Mouse (Mus musculus): ENCODE results near the gene Adam1b. TPM values are rescaled to one million over a fixed set of nuclear protein-coding genes. Genes with fewer than 3 reads are reported as not detected.
A peak's percentile ranks its signal among the peaks of the same experiment; 100 is the strongest.

Gene Adam1b
- polyA plus RNA-seq, 1 experiment from 2014 or later, result 0.08 TPM

DNA sequence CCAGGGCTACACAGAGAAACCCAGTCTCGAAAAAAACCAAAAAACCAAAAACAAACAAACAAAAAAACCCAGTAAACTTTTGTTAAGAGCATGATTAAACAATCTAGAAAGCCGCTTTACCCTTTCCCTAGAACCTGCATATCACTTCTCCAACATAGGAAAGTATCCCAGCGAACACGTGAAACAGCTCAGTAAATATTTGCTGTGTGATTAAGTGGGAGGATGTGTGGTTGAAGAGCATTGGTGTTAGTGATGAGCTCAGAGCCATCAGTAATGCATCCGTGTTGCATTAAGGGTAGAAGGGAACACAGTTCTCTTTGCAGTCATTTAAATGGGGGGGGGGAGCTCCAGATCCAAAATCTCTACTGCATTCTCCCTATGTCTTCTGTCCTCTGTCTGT, 18.4 kb downstream of the Adam1b start:
- H3K9me3 ChIP-seq, result no peaks in the 10 kb centered on the region
- H3K4me1 ChIP-seq, result no peaks in the 10 kb centered on the region
- WGBS, result 85% methylated on average over 5 of the region's 5 CpGs
- no peak overlapping the region for H3K4me2 ChIP-seq
- H3K27me3 ChIP-seq, result no peaks in the 10 kb centered on the region
- no peaks in the 10 kb centered on the region for H3K36me3 ChIP-seq
- no peak overlapping the region for H3K4me3 ChIP-seq
- H3K9ac ChIP-seq, result no peak overlapping the region
- ATAC-seq (ENCODE audit: insufficient number of reproducible peaks, low FRiP score, low TSS enrichment, low read depth), result no peak
- H3K27ac ChIP-seq, result no peak overlapping the region

DNA sequence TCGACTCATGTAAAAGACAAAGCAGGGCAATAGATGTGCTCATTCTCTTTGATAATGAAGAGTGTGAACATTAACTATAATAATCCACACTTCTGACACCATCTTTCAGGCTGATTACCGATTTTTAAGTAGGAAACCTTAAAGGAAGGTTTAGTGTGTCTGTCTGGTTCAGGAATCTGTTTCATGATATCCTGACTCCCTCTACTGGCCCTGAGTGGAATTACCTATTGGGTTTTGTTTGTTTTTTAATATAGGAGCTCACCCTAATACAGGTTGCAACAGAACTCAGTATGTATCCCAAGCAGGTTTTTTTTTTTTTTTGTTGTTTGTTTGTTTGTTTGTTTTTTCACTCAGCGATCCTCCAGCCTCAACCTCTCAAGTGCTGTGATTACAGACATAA, 25.6 kb downstream of the Adam1b start:
- ATAC-seq (ENCODE audit: insufficient number of reproducible peaks, low FRiP score, low TSS enrichment, low read depth), result no peak
- Histone ChIP-seq H3K4me2 (no peak overlapping the region), H3K9me3 (no peaks in the 10 kb centered on the region), H3K36me3 (no peaks in the 10 kb centered on the region), H3K27ac (no peak overlapping the region), H3K27me3 (no peaks in the 10 kb centered on the region), H3K4me1 (no peaks in the 10 kb centered on the region), H3K4me3 (no peak overlapping the region), H3K9ac (no peak overlapping the region)
- WGBS, result 36% methylated on average over 3 of the region's 3 CpGs

DNA sequence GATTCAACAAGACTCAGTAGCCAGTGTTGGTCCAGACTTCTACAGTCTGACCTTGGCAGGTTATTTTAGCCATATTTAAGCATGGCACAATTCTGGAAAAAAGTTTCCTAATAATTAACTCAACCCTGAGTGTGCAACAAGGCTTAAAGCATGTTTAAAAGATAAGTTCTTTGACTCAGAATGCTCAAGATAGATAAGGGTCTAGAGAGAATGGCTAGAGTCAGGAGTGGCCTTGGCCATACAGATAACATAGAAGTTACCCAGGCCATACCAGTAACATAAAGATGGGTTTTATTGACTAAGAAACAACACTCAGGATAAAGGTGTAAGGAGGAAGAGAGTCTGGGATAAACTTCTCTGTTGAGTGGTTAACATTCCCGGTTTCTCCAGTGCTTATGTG, 27.2 kb downstream of the Adam1b start:
- Histone ChIP-seq H3K9ac (no peak overlapping the region), H3K27me3 (no peaks in the 10 kb centered on the region), H3K4me1 (no peaks in the 10 kb centered on the region), H3K36me3 (no peaks in the 10 kb centered on the region), H3K9me3 (no peaks in the 10 kb centered on the region), H3K4me2 (no peak overlapping the region), H3K27ac (no peak overlapping the region), H3K4me3 (no peak overlapping the region)
- WGBS, result 80% methylated on average over 1 of the region's 1 CpGs
- ATAC-seq (ENCODE audit: insufficient number of reproducible peaks, low FRiP score, low TSS enrichment, low read depth), result no peak

DNA sequence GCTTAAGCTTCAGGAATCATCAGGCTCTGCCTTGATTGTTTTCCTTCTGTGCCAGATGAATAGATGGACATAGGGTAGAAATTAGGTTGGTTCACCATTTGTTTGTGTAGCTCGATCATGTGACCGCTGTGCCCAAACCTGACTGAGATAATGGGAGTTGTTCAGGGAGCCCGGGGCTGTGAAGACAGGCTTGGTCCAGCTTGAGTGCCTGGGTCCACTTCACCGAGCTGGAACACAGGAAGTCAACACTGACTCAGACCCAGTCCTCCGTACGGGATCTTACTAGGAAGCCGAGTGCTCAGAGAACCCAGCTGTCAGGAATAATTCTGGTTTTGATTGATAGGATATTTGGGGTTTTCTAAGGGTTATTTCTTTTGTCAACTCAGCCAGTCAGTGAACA, 28.6 kb downstream of the Adam1b start:
- no peak for ATAC-seq (ENCODE audit: insufficient number of reproducible peaks, low FRiP score, low TSS enrichment, low read depth)
- no peak overlapping the region for H3K4me3 ChIP-seq
- H3K27ac ChIP-seq, result no peak overlapping the region
- WGBS, result 71% methylated on average over 7 of the region's 7 CpGs
- no peak overlapping the region for H3K9ac ChIP-seq
- no peak overlapping the region for H3K4me2 ChIP-seq
- H3K4me1 ChIP-seq, result no peaks in the 10 kb centered on the region
- H3K27me3 ChIP-seq, result no peaks in the 10 kb centered on the region
- no peaks in the 10 kb centered on the region for H3K36me3 ChIP-seq
- no peaks in the 10 kb centered on the region for H3K9me3 ChIP-seq

DNA sequence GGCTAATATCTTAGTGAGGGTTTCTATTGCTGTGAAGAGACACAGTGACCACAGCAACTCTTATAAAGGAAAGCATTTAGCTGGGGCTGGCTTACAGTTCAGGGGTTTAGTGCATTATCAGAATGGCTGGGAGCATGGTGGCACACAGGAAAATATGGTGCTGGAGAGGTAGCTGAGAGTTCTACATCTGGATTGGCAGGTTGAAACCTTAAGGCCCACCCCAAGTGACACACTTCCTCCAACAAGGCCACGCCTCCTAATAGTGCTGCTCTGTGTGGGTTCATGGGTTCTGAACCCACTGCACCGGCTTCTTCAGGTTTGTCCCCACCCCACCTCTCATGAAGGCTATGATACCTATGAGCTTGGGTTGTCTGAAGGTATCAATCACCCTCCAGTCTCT, 30.8 kb downstream of the Adam1b start:
- Histone ChIP-seq H3K4me3 (no peak overlapping the region), H3K9me3 (no peaks in the 10 kb centered on the region), H3K9ac (no peak overlapping the region), H3K4me1 (no peaks in the 10 kb centered on the region), H3K27me3 (no peaks in the 10 kb centered on the region), H3K36me3 (no peaks in the 10 kb centered on the region), H3K27ac (no peak overlapping the region), H3K4me2 (no peak overlapping the region)
- 85% methylated on average over 2 of the region's 2 CpGs for WGBS
- no peak for ATAC-seq (ENCODE audit: insufficient number of reproducible peaks, low FRiP score, low TSS enrichment, low read depth)

DNA sequence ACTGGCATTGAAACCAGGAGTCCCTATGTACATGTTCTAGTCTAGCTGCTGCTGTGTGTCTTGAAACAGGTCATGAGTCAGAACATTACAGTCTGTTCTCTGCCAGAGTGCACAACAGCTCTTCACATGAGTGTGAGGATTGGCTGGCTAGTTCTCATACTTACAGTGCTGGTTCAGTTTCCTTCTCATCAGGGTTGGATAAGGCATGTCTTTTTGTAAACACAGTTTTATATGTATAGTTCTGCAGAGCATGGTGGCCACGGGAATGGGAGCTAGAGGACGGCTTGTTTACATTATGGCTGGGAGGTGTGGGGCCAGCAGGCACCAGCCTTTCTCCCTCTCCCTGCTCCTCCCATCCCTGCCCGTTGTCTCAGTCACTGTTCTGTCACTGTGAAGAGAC, 33.7 kb downstream of the Adam1b start:
- Histone ChIP-seq H3K36me3 (no peaks in the 10 kb centered on the region), H3K4me1 (no peaks in the 10 kb centered on the region), H3K9me3 (no peaks in the 10 kb centered on the region), H3K4me2 (no peak overlapping the region), H3K9ac (no peak overlapping the region), H3K27me3 (no peaks in the 10 kb centered on the region), H3K4me3 (no peak overlapping the region), H3K27ac (no peak overlapping the region)
- ATAC-seq (ENCODE audit: insufficient number of reproducible peaks, low FRiP score, low TSS enrichment, low read depth), result no peak
- 11% methylated on average over 3 of the region's 3 CpGs for WGBS

DNA sequence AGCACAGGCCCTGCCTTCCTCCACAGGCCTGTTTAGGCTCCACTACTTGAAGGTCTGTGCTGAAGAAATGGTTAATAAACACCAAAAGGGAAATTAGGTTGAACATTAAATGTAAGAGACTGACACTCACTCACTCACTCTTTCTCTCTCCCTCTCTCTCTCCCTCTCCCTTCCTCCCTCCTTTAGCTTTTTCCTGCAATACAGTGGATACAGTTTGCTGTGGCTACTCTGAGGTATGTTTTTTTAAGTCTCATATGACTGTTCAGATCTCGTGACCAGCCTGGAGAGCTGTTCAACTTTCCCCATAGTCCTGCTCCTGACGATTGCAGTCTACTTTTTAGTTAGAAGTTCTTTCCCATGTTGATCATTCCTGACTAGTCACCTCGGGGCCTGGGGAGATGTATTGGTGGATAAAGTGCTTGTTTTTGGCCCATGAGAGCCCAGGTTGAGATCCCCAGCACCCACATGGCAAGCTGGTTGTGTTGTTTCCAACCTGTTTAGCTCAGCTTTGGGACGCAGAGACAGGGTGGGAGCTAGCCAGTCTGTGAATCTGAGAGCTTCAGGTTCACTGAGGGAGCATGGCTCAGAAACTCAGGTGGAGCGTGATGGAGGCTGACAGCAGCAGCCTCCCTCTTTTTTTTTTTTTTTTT, 39.5 kb downstream of the Adam1b start:
- Histone ChIP-seq H3K27me3 (no peaks in the 10 kb centered on the region), H3K4me3 (no peak overlapping the region), H3K4me1 (no peaks in the 10 kb centered on the region), H3K4me2 (no peak overlapping the region), H3K36me3 (no peaks in the 10 kb centered on the region), H3K27ac (no peak overlapping the region), H3K9ac (no peak overlapping the region), H3K9me3 (no peaks in the 10 kb centered on the region)
- 60% methylated on average over 5 of the region's 5 CpGs for WGBS
- no peak for ATAC-seq (ENCODE audit: insufficient number of reproducible peaks, low FRiP score, low TSS enrichment, low read depth)

DNA sequence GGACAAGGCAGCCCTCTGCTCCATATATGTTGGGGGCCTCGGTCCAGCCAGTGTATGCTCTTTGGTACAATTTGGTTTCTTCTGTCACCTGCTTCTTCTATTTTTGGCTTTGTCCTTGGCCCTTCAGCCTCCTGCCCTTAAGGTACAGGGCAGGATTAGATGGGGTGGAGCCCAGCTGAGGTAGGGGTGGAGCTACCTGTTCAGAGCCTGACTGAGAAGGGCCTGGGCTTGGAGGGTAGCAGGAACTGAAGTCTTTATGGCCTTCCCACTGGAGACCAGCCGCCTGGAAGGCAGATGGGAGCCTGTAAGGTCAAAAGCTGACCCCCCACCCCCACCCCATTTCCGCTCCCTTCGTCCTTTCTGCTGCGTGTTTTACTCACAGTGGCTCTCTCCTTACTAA, 40.3 kb downstream of the Adam1b start:
- H3K27me3 ChIP-seq, result no peaks in the 10 kb centered on the region
- no peaks in the 10 kb centered on the region for H3K36me3 ChIP-seq
- no peaks in the 10 kb centered on the region for H3K4me1 ChIP-seq
- H3K27ac ChIP-seq, result no peak overlapping the region
- no peak for ATAC-seq (ENCODE audit: insufficient number of reproducible peaks, low FRiP score, low TSS enrichment, low read depth)
- WGBS, result 47% methylated on average over 5 of the region's 5 CpGs
- no peaks in the 10 kb centered on the region for H3K9me3 ChIP-seq
- no peak overlapping the region for H3K9ac ChIP-seq
- no peak overlapping the region for H3K4me2 ChIP-seq
- H3K4me3 ChIP-seq, result no peak overlapping the region

DNA sequence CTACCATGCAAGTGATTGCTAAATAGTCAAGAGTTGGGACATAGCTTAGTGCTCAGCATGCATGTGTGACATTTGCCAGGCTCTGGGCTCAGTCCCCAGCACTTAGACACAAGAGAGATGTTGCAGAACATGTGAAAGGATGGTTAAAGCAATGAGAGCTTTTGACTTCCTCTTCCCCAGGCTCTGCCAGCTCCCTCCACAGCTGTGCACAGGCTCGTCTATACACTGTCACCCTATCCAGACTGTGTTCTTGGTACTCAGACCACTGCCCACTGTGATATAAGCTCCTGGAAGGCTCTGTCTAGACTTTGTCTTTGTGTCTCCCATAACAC, 41.1 kb downstream of the Adam1b start:
- Histone ChIP-seq H3K9me3 (no peaks in the 10 kb centered on the region), H3K27me3 (no peaks in the 10 kb centered on the region), H3K36me3 (no peaks in the 10 kb centered on the region), H3K27ac (no peak overlapping the region), H3K4me1 (no peaks in the 10 kb centered on the region), H3K4me2 (no peak overlapping the region), H3K4me3 (no peak overlapping the region), H3K9ac (no peak overlapping the region)
- WGBS, result 19% methylated on average over 1 of the region's 1 CpGs
- no peak for ATAC-seq (ENCODE audit: insufficient number of reproducible peaks, low FRiP score, low TSS enrichment, low read depth)

DNA sequence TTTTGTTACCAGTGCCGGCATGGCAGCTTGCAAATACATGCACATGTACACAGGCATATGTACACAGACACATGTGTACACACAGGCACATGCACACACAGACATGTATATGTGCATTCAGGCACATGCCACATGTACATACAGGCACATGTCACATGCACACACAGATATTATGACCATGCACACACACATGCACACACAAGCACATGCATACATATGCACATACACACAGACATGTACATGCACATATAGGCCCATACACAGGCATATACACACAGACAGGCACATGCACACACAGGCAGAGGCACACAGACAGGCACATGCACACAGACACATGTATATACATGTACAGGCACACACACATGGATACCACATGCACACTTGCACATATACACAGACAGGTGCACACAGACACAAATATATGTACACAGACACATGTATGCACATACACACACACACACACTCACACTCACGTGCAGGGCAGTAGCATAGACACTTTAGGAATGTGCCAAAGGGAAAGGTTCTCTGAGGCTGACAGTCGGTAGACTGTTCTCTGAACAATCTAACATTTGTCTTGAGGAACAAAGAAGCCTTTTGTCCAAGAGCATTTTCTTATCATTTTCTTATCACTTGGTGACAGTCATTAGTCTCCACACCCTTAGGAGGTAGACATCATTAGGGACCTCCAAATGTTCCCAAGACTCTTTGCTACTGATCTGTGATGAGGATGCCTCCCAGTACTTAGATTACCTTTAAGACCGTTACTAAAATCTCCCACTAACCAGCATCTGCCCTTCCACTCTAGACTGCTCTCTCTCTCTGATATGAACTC, 41.7 kb downstream of the Adam1b start:
- no peak overlapping the region for H3K4me3 ChIP-seq
- H3K9me3 ChIP-seq, result no peaks in the 10 kb centered on the region
- WGBS, result 69% methylated on average over 4 of the region's 4 CpGs
- H3K4me1 ChIP-seq, result no peaks in the 10 kb centered on the region
- no peaks in the 10 kb centered on the region for H3K36me3 ChIP-seq
- H3K9ac ChIP-seq, result no peak overlapping the region
- ATAC-seq (ENCODE audit: insufficient number of reproducible peaks, low FRiP score, low TSS enrichment, low read depth), result no peak
- no peak overlapping the region for H3K4me2 ChIP-seq
- no peak overlapping the region for H3K27ac ChIP-seq
- no peaks in the 10 kb centered on the region for H3K27me3 ChIP-seq

DNA sequence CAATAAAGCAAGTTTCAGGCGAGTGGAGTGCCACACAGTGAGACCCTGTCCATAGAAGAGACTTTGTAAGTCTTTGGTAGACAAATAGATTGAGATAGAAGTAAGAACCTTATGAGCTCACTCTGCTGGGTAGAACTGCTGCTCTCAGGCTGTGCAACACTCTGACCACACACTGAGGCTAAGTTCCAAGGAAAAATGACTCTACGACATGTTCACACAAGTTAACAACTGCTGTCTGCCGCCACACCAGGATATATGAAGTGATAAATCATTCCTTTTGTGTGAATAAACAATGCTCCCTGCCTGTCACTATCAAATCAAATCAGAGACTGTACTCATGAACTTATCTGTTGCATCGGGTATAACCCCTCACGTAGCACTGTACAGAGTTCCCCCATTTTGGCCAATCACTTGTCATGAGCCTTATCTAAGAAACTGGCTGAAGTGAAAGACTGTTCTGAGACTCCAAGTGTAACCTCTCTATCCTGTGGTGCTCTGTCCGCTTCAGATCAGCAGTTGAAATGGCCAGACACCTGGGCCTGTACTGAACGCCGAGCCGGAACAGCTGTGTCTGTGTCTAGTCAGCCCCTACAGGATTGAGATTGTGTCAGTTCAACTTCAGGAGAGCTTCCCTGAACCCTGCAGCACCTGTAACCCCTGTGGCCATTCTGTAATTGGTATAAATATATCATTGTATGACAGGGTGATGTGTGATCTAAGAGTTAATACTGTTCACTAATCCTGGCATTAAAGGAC, 47.5 kb downstream of the Adam1b start:
- Histone ChIP-seq H3K27ac (peak overlapping the region; percentile 50; the same call in 1 of the 2 replicates), H3K36me3 (no peaks in the 10 kb centered on the region), H3K4me2 (no peak overlapping the region), H3K27me3 (no peaks in the 10 kb centered on the region), H3K9ac (no peak overlapping the region), H3K9me3 (no peaks in the 10 kb centered on the region), H3K4me3 (no peak overlapping the region), H3K4me1 (peaks cover 26% of the 10 kb centered on the region)
- ATAC-seq (ENCODE audit: insufficient number of reproducible peaks, low FRiP score, low TSS enrichment, low read depth), result no peak
- WGBS, result 54% methylated on average over 9 of the region's 9 CpGs

DNA sequence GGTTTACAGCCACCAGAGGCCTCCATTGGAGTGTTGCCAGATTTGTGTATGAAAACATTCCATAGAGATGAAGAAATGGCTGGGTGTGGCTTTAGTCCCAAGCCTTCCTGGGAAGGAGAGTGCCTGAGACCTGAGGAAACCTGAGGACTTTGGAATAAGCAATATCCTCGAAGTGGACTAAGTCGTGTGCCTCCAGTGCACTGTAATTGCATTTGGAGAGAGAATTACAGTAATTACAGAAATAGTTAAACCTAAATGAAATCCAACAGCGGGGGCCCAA, 48.8 kb downstream of the Adam1b start:
- Histone ChIP-seq H3K36me3 (peaks cover 8% of the 10 kb centered on the region; the same call in 1 of the 2 replicates), H3K4me3 (no peak overlapping the region), H3K27me3 (no peaks in the 10 kb centered on the region), H3K27ac (peak overlapping the region; percentile 95), H3K4me1 (peaks cover 36% of the 10 kb centered on the region), H3K9me3 (no peaks in the 10 kb centered on the region), H3K9ac (no peak overlapping the region), H3K4me2 (no peak overlapping the region)
- no peak for ATAC-seq (ENCODE audit: insufficient number of reproducible peaks, low FRiP score, low TSS enrichment, low read depth)
- 60% methylated on average over 3 of the region's 3 CpGs for WGBS
